Mouse (Mus musculus): ENCODE measurements around the gene Dll1.

DNA sequence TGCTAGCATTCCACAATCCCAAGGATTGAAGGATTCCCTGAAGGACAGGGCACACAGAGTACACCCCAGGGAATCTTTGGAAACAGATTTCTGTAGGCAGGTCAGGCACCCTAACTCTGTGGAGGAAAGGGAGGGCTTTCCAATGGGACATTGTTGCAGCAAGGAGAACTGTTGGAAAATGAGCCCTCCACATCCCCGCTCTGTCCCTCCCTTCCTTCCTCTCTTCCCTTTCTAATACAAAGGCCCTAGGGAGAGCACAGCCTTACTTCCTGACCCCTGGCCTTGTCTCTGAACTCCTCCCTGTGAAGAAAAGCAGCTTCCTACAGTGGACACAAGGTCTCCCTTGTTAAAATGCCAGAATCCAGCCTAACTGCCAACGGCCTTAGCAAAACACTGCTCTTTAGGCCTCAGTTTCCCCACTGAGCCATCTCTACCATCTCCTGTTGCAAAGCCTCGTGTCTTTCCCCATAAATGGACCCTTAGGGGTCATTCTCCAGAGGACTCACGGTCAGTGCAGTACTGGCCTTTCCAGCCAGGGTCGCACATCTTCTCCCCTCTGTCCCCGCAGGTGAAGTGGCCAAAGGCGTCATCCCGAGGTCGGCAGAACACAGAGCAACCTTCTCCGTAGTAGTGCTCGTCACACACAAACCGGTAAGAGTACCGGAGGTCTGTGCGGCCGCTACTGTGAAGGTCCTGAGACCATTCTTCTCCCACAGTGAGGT, 3.6 kb downstream of the Dll1 start:
- TF ChIP-seq POLR2A (IDR thresholded peaks at IDR 0.05; ENCODE audit: extremely low read depth, insufficient read depth, low read length), result no peak
- no peak for TF ChIP-seq CTCF (IDR thresholded peaks at IDR 0.05; ENCODE audit: extremely low read depth, insufficient read depth, low read length)
